Mouse (Mus musculus): Measurements from ENCODE around the gene Mertk. TPM values are rescaled to one million over a fixed set of nuclear protein-coding genes. Genes with fewer than 3 reads are reported as not detected.

Gene Mertk
- polyA plus RNA-seq, 1 experiment = 1.3 TPM

DNA sequence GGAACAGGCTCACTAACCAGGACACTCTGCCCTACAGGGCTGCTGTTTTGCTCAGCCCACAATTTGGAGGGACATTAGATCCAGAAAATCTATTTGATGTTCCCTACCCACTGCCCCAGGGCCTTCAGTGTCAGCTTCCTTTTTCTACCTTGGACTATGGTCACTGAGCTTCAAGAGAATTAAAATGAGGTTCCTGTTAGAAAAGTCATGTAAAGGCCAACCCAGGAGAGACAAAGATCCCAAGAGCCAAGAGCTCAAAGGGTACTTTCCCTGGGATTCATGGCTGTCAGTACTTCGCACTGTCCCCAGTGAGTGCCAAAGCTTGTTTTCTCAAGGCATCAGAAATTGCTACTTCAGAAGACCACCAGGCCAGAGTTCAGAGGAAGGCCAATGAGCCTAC, 17.2 kb downstream of the Mertk start:
- H3K9me3 ChIP-seq = peaks cover 4% of the 10 kb centered on the region
- H3K4me1 ChIP-seq = peaks cover 4% of the 10 kb centered on the region; the same call in 1 of the 2 replicates
- peaks cover 25% of the 10 kb centered on the region for H3K27me3 ChIP-seq (replicated peaks)
- no peak for TF ChIP-seq FLI1 (IDR thresholded peaks at IDR 0.05; ENCODE audit: low read length)
- TF ChIP-seq GATA1 (IDR thresholded peaks at IDR 0.05; ENCODE audit: borderline replicate concordance, low read length) = no peak
- no peak overlapping the region for H3K4me3 ChIP-seq (replicated peaks)
- no peaks in the 10 kb centered on the region for H3K36me3 ChIP-seq (replicated peaks; ENCODE audit: low read length)

DNA sequence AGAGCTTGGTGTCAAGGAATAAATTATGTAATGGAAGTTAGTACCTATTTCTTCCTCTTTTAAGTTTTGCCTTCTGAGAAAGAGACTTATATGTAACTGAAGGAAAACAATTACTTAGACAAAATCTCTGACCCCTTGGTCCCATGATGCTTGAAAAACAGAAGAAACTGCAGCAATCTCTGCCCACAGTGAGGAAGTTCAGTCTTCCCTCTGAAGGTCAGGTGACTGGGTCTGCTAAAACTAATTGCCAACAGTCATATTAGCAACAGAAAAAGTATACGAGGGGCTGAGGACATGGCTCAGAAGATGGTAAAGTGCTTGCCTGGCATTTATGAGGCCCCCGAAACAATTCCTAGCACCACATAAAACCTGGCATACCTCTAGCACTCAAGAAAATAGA, 20.6 kb downstream of the Mertk start:
- Histone ChIP-seq H3K27me3 (replicated peaks) (peaks cover 19% of the 10 kb centered on the region), H3K4me1 (peaks cover 4% of the 10 kb centered on the region; the same call in 1 of the 2 replicates), H3K36me3 (replicated peaks; ENCODE audit: low read length) (no peaks in the 10 kb centered on the region), H3K9me3 (peaks cover 11% of the 10 kb centered on the region), H3K4me3 (replicated peaks) (no peak overlapping the region)
- TF ChIP-seq GATA1 (IDR thresholded peaks at IDR 0.05; ENCODE audit: borderline replicate concordance, low read length) (no peak), FLI1 (IDR thresholded peaks at IDR 0.05; ENCODE audit: low read length) (no peak)

DNA sequence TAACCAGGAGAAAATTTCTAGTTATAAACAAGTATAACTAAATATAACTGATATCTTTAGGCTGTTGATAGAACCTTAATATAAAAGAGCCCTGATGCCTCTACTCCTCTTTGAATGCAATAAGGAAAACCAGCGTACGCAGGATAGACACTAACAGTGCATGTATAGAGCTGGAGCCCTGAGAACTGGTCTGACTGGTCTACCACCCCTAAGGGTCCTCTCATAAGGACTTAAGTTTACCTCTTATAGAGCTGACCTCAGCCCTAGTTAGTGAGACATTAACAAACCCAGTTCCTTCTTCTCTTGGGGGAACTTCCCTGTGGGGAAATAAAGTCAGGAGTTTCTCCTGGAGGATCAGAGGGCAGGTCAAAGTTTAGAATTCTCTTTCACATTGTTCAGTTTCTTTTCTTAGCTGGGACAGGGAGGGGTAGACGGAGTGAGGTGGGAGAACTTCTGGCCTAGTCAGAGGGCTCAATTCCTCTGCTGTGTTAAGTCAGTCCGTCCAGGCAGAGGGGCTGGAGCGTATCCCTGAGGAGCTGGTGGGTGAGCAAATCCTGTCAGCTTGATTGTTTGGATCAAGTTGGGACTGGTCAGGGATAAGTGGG, 23.5 kb downstream of the Mertk start:
- H3K9me3 ChIP-seq = peaks cover 11% of the 10 kb centered on the region
- no peaks in the 10 kb centered on the region for H3K4me1 ChIP-seq
- peaks cover 12% of the 10 kb centered on the region for H3K27me3 ChIP-seq (replicated peaks)
- H3K4me3 ChIP-seq (replicated peaks) = no peak overlapping the region
- TF ChIP-seq GATA1 (IDR thresholded peaks at IDR 0.05; ENCODE audit: borderline replicate concordance, low read length) (no peak), FLI1 (IDR thresholded peaks at IDR 0.05; ENCODE audit: low read length) (no peak)
- no peaks in the 10 kb centered on the region for H3K36me3 ChIP-seq (replicated peaks; ENCODE audit: low read length)

DNA sequence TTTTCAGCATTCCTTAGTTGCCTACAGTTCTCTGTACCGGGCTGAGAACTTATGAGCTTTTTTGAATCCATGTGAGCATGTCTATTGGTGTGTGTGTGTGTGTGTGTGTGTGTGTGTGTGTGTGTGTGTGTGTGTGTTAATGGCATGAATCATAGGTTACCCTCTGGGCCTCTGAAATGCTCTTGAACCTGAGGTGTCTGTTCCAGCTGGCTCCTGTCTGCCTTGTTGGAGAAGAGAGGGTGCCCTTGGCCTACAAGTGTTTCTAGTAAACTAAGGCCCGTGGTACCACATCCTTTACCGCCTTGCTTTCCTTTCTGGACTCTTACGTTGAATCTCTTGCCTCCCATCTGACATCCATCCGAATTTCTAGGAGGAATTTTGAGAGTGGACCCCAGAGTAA, 27.3 kb downstream of the Mertk start:
- H3K4me3 ChIP-seq (replicated peaks) = no peak overlapping the region

DNA sequence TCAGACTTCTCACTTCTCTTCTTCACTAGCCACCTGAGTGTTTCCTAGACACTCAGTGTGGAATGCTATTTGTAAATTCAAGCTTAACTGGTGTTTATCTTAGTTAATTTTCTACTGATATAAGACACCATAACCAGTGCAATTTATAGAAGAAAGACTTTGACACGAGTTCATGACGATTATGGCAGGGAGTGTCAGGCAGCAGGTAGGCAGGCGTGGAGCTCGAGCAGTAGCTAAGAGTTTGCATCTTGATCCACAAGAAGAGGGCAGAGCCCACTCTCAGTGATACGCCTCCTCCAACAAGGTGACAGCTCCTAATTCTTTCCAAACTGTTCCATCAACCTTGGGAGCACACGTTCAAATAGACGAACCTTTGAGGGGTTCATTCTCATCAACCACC, 27.9 kb downstream of the Mertk start:
- Histone ChIP-seq H3K36me3 (replicated peaks; ENCODE audit: low read length) (no peaks in the 10 kb centered on the region), H3K9me3 (0 out of 2 replicates have a peak, but pooled peaks cover under 1% of the 10 kb centered on the region), H3K27me3 (replicated peaks) (peaks cover 20% of the 10 kb centered on the region), H3K4me3 (replicated peaks) (no peak overlapping the region), H3K4me1 (no peaks in the 10 kb centered on the region)
- TF ChIP-seq GATA1 (IDR thresholded peaks at IDR 0.05; ENCODE audit: borderline replicate concordance, low read length) (no peak), FLI1 (IDR thresholded peaks at IDR 0.05; ENCODE audit: low read length) (no peak)

More for the DNA sequence above, 27.3 kb downstream of the Mertk start:
- H3K36me3 ChIP-seq (replicated peaks; ENCODE audit: low read length) = no peaks in the 10 kb centered on the region
- TF ChIP-seq GATA1 (IDR thresholded peaks at IDR 0.05; ENCODE audit: borderline replicate concordance, low read length) (no peak), FLI1 (IDR thresholded peaks at IDR 0.05; ENCODE audit: low read length) (no peak)
- H3K27me3 ChIP-seq (replicated peaks) = peaks cover 20% of the 10 kb centered on the region
- peaks cover 6% of the 10 kb centered on the region for H3K9me3 ChIP-seq
- no peaks in the 10 kb centered on the region for H3K4me1 ChIP-seq

DNA sequence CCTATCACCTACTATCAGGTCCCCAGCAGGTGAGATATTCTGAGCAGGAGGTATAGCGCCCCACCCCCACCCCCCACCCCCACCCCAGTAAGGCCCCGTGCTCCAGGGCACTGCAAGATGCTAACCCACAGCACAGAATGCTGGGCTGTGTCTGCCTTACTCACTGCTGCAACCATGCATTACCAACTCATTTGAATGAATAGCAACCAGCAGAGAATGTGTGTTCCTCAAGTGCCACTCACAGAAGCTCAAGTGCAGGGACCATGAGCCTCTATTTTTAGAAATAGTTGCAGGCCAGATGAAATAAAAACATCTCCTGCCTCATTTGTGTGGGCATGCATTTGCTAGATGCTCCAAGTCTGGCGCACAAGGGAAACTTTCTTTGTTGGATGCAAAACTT, 28.8 kb downstream of the Mertk start:
- TF ChIP-seq FLI1 (IDR thresholded peaks at IDR 0.05; ENCODE audit: low read length) = no peak
- TF ChIP-seq GATA1 (IDR thresholded peaks at IDR 0.05; ENCODE audit: borderline replicate concordance, low read length) = no peak
- H3K4me1 ChIP-seq = no peaks in the 10 kb centered on the region
- no peaks in the 10 kb centered on the region for H3K9me3 ChIP-seq
- H3K4me3 ChIP-seq (replicated peaks) = no peak overlapping the region
- peaks cover 23% of the 10 kb centered on the region for H3K27me3 ChIP-seq (replicated peaks)
- H3K36me3 ChIP-seq (replicated peaks; ENCODE audit: low read length) = no peaks in the 10 kb centered on the region

DNA sequence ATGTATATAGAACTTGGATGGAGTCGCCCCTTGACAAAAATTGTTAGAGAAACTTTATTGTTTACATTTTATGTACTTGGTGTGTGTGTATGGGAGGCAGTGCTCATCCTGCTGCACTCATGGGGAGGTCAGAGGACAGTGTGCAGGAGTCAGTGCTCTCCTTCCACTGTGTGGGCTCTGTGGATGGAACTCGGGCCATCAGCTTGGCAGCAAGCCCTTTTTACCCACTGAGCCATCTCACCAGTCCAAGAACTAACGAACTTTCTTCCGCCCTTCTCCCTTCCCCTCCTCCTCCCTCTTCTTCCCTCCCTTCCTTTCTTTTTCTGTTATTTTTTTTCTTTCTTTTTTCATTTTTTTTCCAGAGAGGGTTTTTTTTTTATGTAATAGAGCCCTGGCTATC, 29.3 kb downstream of the Mertk start:
- TF ChIP-seq GATA1 (IDR thresholded peaks at IDR 0.05; ENCODE audit: borderline replicate concordance, low read length) (no peak), FLI1 (IDR thresholded peaks at IDR 0.05; ENCODE audit: low read length) (no peak)
- no peaks in the 10 kb centered on the region for H3K4me1 ChIP-seq
- peaks cover 24% of the 10 kb centered on the region for H3K27me3 ChIP-seq (replicated peaks)
- H3K9me3 ChIP-seq = no peaks in the 10 kb centered on the region
- H3K4me3 ChIP-seq (replicated peaks) = no peak overlapping the region
- H3K36me3 ChIP-seq (replicated peaks; ENCODE audit: low read length) = no peaks in the 10 kb centered on the region

DNA sequence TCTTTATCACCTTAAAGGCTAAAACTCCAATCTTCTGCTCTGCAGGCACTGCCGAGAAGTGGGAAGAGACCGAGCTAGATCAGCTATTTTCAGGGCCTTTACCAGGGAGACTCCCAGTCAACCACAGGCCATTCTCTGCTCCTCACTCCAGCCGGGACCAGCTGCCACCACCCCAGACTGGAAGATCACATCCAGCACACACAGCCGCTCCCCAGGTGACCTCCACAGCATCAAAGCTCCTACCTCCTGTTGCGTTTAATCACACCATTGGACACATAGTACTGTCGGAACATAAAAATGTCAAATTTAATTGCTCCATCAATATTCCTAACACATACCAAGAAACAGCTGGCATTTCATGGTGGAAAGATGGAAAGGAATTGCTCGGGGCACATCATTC, 30.4 kb downstream of the Mertk start:
- Histone ChIP-seq H3K9me3 (no peaks in the 10 kb centered on the region), H3K36me3 (replicated peaks; ENCODE audit: low read length) (no peaks in the 10 kb centered on the region), H3K4me3 (replicated peaks) (no peak overlapping the region), H3K4me1 (no peaks in the 10 kb centered on the region), H3K27me3 (replicated peaks) (peaks cover 25% of the 10 kb centered on the region)
- TF ChIP-seq GATA1 (IDR thresholded peaks at IDR 0.05; ENCODE audit: borderline replicate concordance, low read length) (no peak), FLI1 (IDR thresholded peaks at IDR 0.05; ENCODE audit: low read length) (no peak)

DNA sequence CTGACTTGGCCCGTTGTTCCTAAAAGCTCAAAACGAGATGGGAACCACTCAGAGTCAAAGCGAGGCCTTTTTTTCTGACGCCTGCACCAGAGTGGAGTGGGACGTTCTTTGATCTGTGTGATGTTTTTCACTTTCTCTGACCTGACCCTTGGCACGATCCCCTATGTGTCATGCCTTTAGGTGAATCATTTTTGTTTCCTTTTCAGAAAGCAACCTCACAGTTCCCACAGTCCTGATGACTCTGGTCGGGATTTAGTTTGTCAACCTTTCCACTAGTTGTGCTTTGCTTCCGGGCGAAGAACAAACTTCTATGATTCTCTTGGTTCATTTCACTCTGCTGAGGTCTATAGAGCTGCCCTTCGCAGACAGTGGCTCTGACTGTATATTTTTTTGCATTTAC, 32.8 kb downstream of the Mertk start:
- Histone ChIP-seq H3K27me3 (replicated peaks) (peaks cover 25% of the 10 kb centered on the region), H3K4me1 (no peaks in the 10 kb centered on the region), H3K9me3 (no peaks in the 10 kb centered on the region), H3K36me3 (replicated peaks; ENCODE audit: low read length) (no peaks in the 10 kb centered on the region), H3K4me3 (replicated peaks) (no peak overlapping the region)
- TF ChIP-seq GATA1 (IDR thresholded peaks at IDR 0.05; ENCODE audit: borderline replicate concordance, low read length) (no peak), FLI1 (IDR thresholded peaks at IDR 0.05; ENCODE audit: low read length) (no peak)

DNA sequence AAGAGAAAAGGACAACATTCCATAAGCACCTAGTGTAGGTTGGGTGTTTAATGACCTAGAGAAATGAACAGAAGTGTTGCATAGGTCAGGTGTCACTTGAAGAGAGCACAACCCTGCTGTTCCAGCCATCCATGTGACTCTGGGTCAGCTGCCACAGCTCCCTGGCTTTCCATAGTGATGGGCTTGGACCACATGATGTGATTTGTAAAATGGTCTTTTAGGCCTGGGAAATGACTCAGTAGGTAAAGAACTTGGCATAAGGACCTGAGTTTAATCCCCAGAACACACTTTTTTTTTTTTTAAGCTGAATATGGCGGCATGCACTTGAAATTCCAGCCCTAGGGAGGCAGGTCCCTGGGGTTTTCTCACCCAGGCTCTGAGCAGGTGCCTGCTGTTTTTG, 33.2 kb downstream of the Mertk start:
- Histone ChIP-seq H3K27me3 (replicated peaks) (peaks cover 27% of the 10 kb centered on the region), H3K36me3 (replicated peaks; ENCODE audit: low read length) (no peaks in the 10 kb centered on the region), H3K4me1 (no peaks in the 10 kb centered on the region), H3K9me3 (no peaks in the 10 kb centered on the region), H3K4me3 (replicated peaks) (no peak overlapping the region)
- TF ChIP-seq FLI1 (IDR thresholded peaks at IDR 0.05; ENCODE audit: low read length) (no peak), GATA1 (IDR thresholded peaks at IDR 0.05; ENCODE audit: borderline replicate concordance, low read length) (no peak)

All from megakaryocyte, embryonic 14.5 days (primary cell).